Mouse (Mus musculus): ENCODE data around the gene Rnf141.

- no peak for TF ChIP-seq CTCF (IDR thresholded peaks at IDR 0.05; ENCODE audit: control insufficient read depth, insufficient read depth, low read length)
- no peak for TF ChIP-seq POLR2A (IDR thresholded peaks at IDR 0.05; ENCODE audit: borderline replicate concordance, control insufficient read depth, low read depth, low read length)
Measured at GRCm38 (mm10) chr7:110860129-110860528, 15.9 kb upstream of the Rnf141 start.
